Mouse (Mus musculus) heart, postnatal 0 days (tissue): ENCODE data around the gene Hs3st4. TPM values are rescaled to one million over a fixed set of nuclear protein-coding genes. Genes with fewer than 3 reads are reported as not detected.

ENCODE experiments used
- ATAC-seq: fragments of 200-750 bp; cut with Nextera tagmentation; 2 replicates; pipeline ENCODE4 v1.8.0; 2017; ENCODE audit warnings: low read depth, moderate number of reproducible peaks, moderate library complexity; ENCODE audit not compliant: insufficient read depth
- DNase-seq: peaks from one replicate; pipeline ENCODE4 v3.0.0-alpha.2; 2016; ENCODE audit warnings: low spot score
- H3K27ac ChIP-seq: fragments of 300-500 bp; sonication (generic); 2 replicates; pipeline ENCODE4 v1.5.1; 2014; ENCODE audit warnings: low read depth, mild to moderate bottlenecking
- H3K27me3 ChIP-seq: fragments of 300-500 bp; sonication (generic); 2 replicates; pipeline ENCODE4 v1.6.1; 2014; ENCODE audit warnings: low read length, mixed read lengths; ENCODE audit not compliant: control insufficient read depth, insufficient read depth
- H3K36me3 ChIP-seq: fragments of 300-500 bp; sonication (generic); replicated peaks from 2 replicates; pipeline ENCODE4 v1.6.1; 2014; ENCODE audit warnings: low read length, mixed read lengths; ENCODE audit not compliant: control insufficient read depth, insufficient read depth
- H3K4me1 ChIP-seq: fragments of 300-500 bp; sonication (generic); 2 replicates; pipeline ENCODE4 v1.6.1; 2014; ENCODE audit warnings: antibody characterized with exemption; ENCODE audit not compliant: control insufficient read depth, insufficient read depth
- H3K4me2 ChIP-seq: fragments of 300-500 bp; sonication (generic); 2 replicates; pipeline ENCODE4 v1.6.1; 2014; ENCODE audit warnings: low read depth, mild to moderate bottlenecking, low read length, moderate library complexity
- H3K4me3 ChIP-seq: fragments of 300-500 bp; sonication (generic); 2 replicates; pipeline ENCODE4 v1.5.1; 2014; ENCODE audit warnings: low read depth, low read length
- H3K9ac ChIP-seq: fragments of 300-500 bp; sonication (generic); replicated peaks from 2 replicates; pipeline ENCODE4 v1.6.1; 2014; ENCODE audit warnings: low read depth, low read length, mixed read lengths
- H3K9me3 ChIP-seq: fragments of 300-500 bp; sonication (generic); replicated peaks from 2 replicates; pipeline ENCODE4 v1.6.1; 2016; ENCODE audit warnings: low read length; ENCODE audit not compliant: control insufficient read depth
- CTCF ChIP-seq: IDR thresholded peaks from 2 replicates; pipeline ENCODE4 v1.5.1; 2016; ENCODE audit warnings: antibody characterized with exemption, control low read depth, low read depth
- EP300 ChIP-seq: IDR thresholded peaks from 2 replicates; pipeline ENCODE4 v1.6.1; 2016; ENCODE audit warnings: antibody characterized with exemption, low read depth
- WGBS: fragments of 180-500 bp; shearing (Covaris S2); extraction: QIAGEN DNeasy Blood & Tissue Kit; methylation state at CpG from one replicate; pipeline ENCODE4 v1.1.7; 2014; 5-methylcytosine and 5-hydroxymethylcytosine counted together
- polyA plus RNA-seq: library from polyadenylated mRNA; unstranded; fragments of >200 nt; fragmentation: Nextera tagmentation; extraction: Ambion mirVana; gene quantifications from 2 replicates; pipeline ENCODE4 v1.2.1, GENCODE M21; 2015
- total RNA-seq: library from RNA; depleted of rRNA; stranded (reverse); fragments of >200 nt; gene quantifications from 2 replicates; pipeline ENCODE4 v1.2.3, GENCODE M21; 2014; ENCODE audit warnings: low replicate concordance

Gene Hs3st4
- total and polyA plus RNA-seq, 2 experiments from 2014 or later, result 0.34 to 0.52 TPM

GRCm38 (mm10) chr7:124258419-124258818, 275.8 kb downstream of the Hs3st4 start:
- H3K9ac ChIP-seq, result no peak overlapping the region
- no peaks in the 10 kb centered on the region for H3K27me3 ChIP-seq
- H3K4me1 ChIP-seq, result peaks cover 5% of the 10 kb centered on the region
- H3K27ac ChIP-seq, result no peak overlapping the region
- ATAC-seq (peak; percentile 41; the same call in 1 of the 2 replicates), DNase-seq (peak; percentile 32)
- H3K9me3 ChIP-seq, result no peaks in the 10 kb centered on the region
- no peak for TF ChIP-seq EP300
- TF ChIP-seq CTCF, result no peak
- no peak overlapping the region for H3K4me3 ChIP-seq
- H3K4me2 ChIP-seq, result no peak overlapping the region
- H3K36me3 ChIP-seq, result no peaks in the 10 kb centered on the region
- WGBS, result 29% methylated on average over 3 of the region's 3 CpGs

- H3K4me3 ChIP-seq, result no peak overlapping the region
- ATAC-seq (no peak), DNase-seq (no peak)
- H3K4me1 ChIP-seq, result no peaks in the 10 kb centered on the region
- no peak overlapping the region for H3K27ac ChIP-seq
- H3K27me3 ChIP-seq, result no peaks in the 10 kb centered on the region
- no peaks in the 10 kb centered on the region for H3K9me3 ChIP-seq
- TF ChIP-seq EP300, result no peak
- TF ChIP-seq CTCF, result no peak
- H3K36me3 ChIP-seq, result no peaks in the 10 kb centered on the region
- no peak overlapping the region for H3K4me2 ChIP-seq
- H3K9ac ChIP-seq, result no peak overlapping the region
Measured at GRCm38 (mm10) chr7:124270734-124271133, 288.1 kb downstream of the Hs3st4 start.

DNA sequence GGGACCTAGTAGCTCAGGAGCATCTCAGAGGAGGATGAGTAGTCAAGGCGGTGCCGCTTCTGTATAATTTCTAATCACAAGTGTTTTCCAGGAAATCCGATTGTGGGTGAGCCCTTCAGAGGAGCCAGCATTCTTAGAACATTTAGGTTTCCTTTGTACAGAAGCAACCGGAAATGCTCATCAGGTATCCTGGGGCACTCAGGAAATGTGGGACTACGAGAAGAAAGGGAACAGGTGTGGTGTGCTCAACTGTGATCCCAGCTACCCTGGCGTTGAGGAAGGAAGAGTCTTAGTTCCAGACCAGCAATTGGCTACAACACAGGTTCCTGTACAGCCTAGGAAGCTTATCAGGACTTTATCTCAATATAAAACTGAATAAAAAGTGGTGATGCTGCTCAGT, 307.2 kb downstream of the Hs3st4 start:
- no peaks in the 10 kb centered on the region for H3K4me1 ChIP-seq
- ATAC-seq (no peak), DNase-seq (no peak)
- H3K36me3 ChIP-seq, result no peaks in the 10 kb centered on the region
- WGBS, result 64% methylated on average over 6 of the region's 6 CpGs
- TF ChIP-seq EP300, result no peak
- TF ChIP-seq CTCF, result no peak
- no peak overlapping the region for H3K27ac ChIP-seq
- H3K9ac ChIP-seq, result no peak overlapping the region
- no peak overlapping the region for H3K4me3 ChIP-seq
- no peak overlapping the region for H3K4me2 ChIP-seq
- no peaks in the 10 kb centered on the region for H3K27me3 ChIP-seq
- H3K9me3 ChIP-seq, result no peaks in the 10 kb centered on the region

GRCm38 (mm10) chr7:124319451-124319850, 336.8 kb downstream of the Hs3st4 start:
- ATAC-seq (no peak), DNase-seq (no peak)
- H3K27ac ChIP-seq, result no peak overlapping the region
- H3K4me3 ChIP-seq, result no peak overlapping the region
- no peak for TF ChIP-seq EP300
- no peak for TF ChIP-seq CTCF
- no peak overlapping the region for H3K9ac ChIP-seq
- 77% methylated on average over 4 of the region's 4 CpGs for WGBS
- H3K4me1 ChIP-seq, result no peaks in the 10 kb centered on the region
- H3K27me3 ChIP-seq, result no peaks in the 10 kb centered on the region
- H3K9me3 ChIP-seq, result no peaks in the 10 kb centered on the region
- H3K4me2 ChIP-seq, result no peak overlapping the region
- H3K36me3 ChIP-seq, result no peaks in the 10 kb centered on the region

- ATAC-seq (no peak), DNase-seq (no peak)
- no peak overlapping the region for H3K27ac ChIP-seq
- H3K4me2 ChIP-seq, result no peak overlapping the region
- WGBS, result 52% methylated on average over 1 of the region's 1 CpGs
- H3K4me1 ChIP-seq, result no peaks in the 10 kb centered on the region
- H3K9ac ChIP-seq, result no peak overlapping the region
- TF ChIP-seq EP300 (no peak), CTCF (no peak)
- H3K36me3 ChIP-seq, result no peaks in the 10 kb centered on the region
- no peaks in the 10 kb centered on the region for H3K9me3 ChIP-seq
- H3K27me3 ChIP-seq, result no peaks in the 10 kb centered on the region
- no peak overlapping the region for H3K4me3 ChIP-seq
Measured at GRCm38 (mm10) chr7:124335635-124336034, 353.0 kb downstream of the Hs3st4 start.

DNA sequence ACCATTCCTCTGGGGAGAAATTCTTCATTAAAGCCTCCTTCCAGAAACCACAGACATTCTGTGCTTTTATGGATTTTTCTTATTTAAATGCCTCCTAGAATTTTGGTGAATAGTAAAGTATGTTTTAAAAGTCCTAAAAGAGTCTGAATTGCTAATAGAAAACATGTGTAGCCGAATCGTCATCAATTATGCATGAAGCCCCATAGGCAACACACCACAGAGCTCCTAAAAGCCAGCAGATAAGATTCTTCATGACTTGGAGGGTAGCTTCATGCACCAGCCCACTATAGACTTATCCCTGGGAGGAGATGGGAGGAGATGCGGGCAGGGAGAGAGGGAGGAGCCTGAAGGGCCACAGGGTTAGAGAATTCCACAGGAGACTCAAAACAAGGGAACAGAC, 358.8 kb downstream of the Hs3st4 start:
- Histone ChIP-seq H3K9ac (no peak overlapping the region), H3K9me3 (no peaks in the 10 kb centered on the region), H3K36me3 (no peaks in the 10 kb centered on the region), H3K27me3 (no peaks in the 10 kb centered on the region), H3K27ac (no peak overlapping the region), H3K4me2 (no peak overlapping the region), H3K4me1 (no peaks in the 10 kb centered on the region), H3K4me3 (no peak overlapping the region)
- DNase-seq (no peak), ATAC-seq (no peak)
- TF ChIP-seq EP300 (no peak), CTCF (no peak)
- WGBS, result 67% methylated on average over 3 of the region's 3 CpGs
